Mouse (Mus musculus) erythroblast, embryonic 14.5 days (primary cell): Measurements from ENCODE around the gene Pex11a.

ENCODE experiments used
- GATA1 ChIP-seq: IDR thresholded peaks from 2 replicates; pipeline ENCODE4 v1.6.1; 2012; ENCODE audit warnings: low read length, inconsistent platforms, mixed read lengths
- TAL1 ChIP-seq: IDR thresholded peaks from 3 replicates; pipeline ENCODE4 v1.6.1; 2012; ENCODE audit warnings: low read length, inconsistent platforms, mixed read lengths

- TF ChIP-seq GATA1 (no peak), TAL1 (no peak)
These were observed 2.7 kb downstream of the Pex11a start for GRCm38 (mm10) chr7:79740279-79740678.
